Mouse (Mus musculus) left cerebral cortex, postnatal 25 days (tissue): ENCODE measurements around the gene Cabin1. TPM values are rescaled to one million over a fixed set of nuclear protein-coding genes. Genes with fewer than 3 reads are reported as not detected.
"Not testable (repeated sequence)": the region's sequence is repeated elsewhere in the genome, so short reads cannot be mapped to it uniquely, and the experiment has no call there.

ENCODE experiments used
- DNase-seq, 2 experiments: peaks; one replicate each; pipeline ENCODE4 v3.0.0; 2022; ENCODE audit warnings: low spot score in 2 of 2, mixed read lengths in 1 of 2
- intact Hi-C: fragments of 180-260 bp; cut with DNase I; formaldehyde crosslinking; loops from one replicate; pipeline ENCODE4 v1.15.1; 2025
- total RNA-seq, 2 experiments: library from RNA; stranded (reverse); gene quantifications; 2 replicates each; pipeline ENCODE4 v1.2.3; 2021

Cabin1 gene
- total RNA-seq, 2 experiments from 2014 or later = 69.4 to 69.7 TPM

DNA sequence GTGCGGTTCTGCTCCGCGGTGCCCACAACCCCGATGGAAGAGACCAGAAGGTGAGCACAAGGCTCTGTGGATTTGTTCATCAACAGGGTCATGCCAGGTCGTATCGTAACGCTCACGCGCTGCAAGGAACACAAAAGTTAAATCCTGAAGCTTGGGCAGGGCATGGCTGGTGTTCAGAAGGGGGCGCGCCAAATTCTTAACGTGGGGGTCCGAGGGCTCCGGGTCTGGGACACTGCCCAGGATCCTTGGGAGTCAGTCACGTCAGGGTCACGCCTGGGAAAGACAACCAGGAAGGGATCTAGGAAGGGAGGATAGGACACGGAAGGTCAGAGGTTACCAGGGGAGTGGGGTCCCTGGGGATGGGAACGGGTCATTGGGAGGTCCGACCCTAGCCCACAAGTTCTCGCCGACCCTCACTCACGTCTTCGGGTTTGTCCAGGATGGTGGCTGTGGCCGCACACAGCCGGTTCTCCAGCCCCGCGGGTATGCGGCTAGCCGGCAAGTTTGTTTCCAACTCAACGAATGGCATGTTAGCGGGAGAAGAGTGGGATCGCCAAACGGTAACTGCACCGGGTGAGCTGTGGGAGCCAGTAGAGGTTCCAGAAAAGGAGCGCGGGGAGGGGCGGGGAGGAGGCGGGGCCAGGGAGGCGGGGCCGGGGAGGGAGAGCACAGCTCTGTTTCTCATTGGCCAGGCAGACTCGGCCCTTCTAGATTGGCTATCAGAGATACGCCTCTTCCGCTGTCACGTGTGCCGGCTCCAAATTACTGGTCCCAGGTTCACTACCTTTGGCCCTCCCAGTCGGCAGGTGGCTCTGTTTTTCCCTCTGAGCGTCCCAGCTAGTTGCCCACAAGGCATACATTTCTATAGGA is 8.9 kb upstream of the Cabin1 start, which contains the start of gene Ddt:
Gene Ddt, minus strand, starts transcription at position 620 of the 870 bp plus-strand sequence.
- intact Hi-C loops = no loop called here
- DNase-seq = peak; percentile 85 to 94

DNA sequence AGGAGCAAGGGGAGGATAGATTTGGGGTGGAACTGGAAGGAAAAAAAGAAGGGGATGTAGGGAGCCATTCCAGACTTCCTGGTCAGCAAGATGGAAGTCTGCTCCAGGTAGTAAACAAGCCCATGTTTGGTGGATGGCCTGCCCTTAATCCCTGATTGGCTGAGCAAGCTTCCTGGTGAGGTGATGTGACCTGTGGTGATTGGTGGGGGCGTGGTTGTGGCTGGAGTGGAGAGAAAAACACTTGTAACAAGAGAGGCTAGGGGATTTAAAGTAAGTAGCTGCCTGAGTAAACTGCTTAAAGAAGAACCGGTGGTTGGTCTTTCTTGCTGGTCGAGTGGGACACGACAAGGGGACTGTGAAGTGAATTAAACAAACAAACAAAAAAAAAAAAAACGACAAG is 3.6 kb upstream of the Cabin1 start:
- intact Hi-C loops, DNase-seq: not testable (repeated sequence)

GRCm38 (mm10) chr10:75766856-75767255 is 2.7 kb upstream of the Cabin1 start:
- intact Hi-C loops = no loop called here

GRCm38 (mm10) chr10:75764519-75765473 is 655 bp upstream of the Cabin1 start:
- intact Hi-C loops = loop anchor here (2.0 to 5.0 kb wide), 2 partner anchors 72 to 88 kb away; partner anchors contain the start of gene Gstt2
- peak; percentile 30 to 33 for DNase-seq

More at GRCm38 (mm10) chr10:75766856-75767255, 2.7 kb upstream of the Cabin1 start:
- no peak for DNase-seq

DNA sequence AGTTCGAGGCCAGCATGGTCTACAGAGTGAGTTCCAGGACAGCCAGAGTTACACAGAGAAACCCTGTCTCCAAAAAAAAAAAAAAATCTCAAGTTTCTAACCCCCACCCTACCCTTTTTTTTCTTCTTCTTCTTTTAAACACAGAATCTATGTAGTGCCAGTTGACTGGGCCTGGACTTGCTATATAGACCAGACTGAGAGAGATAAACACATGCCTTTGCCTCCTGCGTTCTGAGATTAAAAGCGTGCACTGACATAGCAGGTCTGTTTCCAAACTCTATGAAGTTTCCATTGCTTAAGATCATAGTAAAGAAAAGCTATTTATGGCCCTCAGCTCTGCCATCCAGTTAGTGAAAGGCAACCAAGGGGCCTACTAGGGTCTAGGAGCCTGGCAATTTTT is 1.7 kb downstream of the Cabin1 start:
- DNase-seq = no peak
- intact Hi-C loops = loop anchor here (5.0 kb wide), 1 partner anchor 90 kb away; no protein-coding TSS in a partner anchor

DNA sequence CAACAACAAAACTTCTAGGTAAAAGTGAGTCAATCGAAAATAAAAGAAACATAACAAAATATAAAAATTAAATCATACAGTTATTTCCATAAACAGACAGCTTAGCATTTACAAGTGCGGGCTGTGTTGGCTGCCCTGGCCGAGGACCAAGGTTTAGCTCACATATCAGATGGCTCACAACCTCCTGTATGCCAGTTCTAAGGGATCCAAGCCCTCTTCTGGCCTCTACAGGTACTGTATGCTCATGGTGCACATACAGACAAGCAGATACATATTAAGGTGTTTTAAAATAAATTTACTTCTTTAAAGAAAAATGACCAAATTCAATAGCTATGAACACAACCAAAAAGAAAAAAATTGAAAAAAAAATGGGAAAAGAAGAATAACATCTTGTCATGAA is 3.8 kb downstream of the Cabin1 start:
- no peak for DNase-seq
- intact Hi-C loops = loop anchor here (5.0 kb wide), 1 partner anchor 92 kb away; no protein-coding TSS in a partner anchor

GRCm38 (mm10) chr10:75756719-75757118 is 7.4 kb downstream of the Cabin1 start:
- intact Hi-C loops = no loop called here
- no peak for DNase-seq

DNA sequence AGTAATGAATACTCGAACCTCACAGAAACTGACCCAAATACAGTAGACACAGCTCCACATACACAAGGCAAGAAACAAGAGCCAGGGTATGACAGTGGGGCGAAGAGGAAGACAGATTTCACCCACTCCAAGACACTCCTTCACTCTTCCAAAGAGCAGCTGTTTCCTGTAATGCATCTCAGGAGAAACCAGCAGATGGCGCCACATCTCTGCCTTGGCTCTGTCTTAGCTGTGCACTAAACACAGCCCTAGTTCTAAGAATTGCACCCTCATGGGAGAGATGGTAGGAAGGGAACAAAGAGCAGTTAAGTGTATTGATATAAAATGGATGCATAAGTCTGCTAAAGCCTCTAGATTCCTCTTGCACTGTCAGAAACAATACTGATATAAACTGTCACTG is 20.1 kb downstream of the Cabin1 start:
- DNase-seq = peak; percentile 87 to 93

GRCm38 (mm10) chr10:75743369-75743768 is 20.8 kb downstream of the Cabin1 start:
- DNase-seq = peak; percentile 71 to 96
- intact Hi-C loops = loop anchor here (1.0 kb wide), 1 partner anchor 42 kb away; no protein-coding TSS in a partner anchor

More for the DNA sequence above, 20.1 kb downstream of the Cabin1 start:
- intact Hi-C loops = loop anchor here (1.0 kb wide), 3 partner anchors 88 to 207 kb away; no protein-coding TSS in a partner anchor

DNA sequence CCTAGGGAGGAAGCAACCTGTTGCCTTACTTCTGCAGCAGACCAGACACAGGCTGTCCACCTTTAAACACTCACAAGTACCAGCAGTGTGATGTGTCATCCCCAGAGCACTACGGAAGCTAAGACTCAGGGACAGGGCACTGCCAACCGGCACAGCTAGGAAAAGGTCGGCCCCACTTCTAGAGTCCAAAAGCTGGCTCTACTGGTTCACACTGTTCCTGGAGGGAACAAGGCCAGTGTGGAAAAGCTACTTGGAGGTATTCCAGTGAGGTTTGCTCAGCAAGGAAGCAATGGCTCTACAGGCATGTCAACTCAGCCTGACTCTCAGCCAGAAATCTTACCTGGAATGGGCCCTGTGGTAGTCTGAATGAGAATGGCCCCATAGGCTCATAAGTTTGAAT is 23.3 kb downstream of the Cabin1 start:
- DNase-seq = no peak
- intact Hi-C loops = no loop called here

GRCm38 (mm10) chr10:75725449-75725848 is 38.7 kb downstream of the Cabin1 start:
- DNase-seq = no peak
- intact Hi-C loops = no loop called here

DNA sequence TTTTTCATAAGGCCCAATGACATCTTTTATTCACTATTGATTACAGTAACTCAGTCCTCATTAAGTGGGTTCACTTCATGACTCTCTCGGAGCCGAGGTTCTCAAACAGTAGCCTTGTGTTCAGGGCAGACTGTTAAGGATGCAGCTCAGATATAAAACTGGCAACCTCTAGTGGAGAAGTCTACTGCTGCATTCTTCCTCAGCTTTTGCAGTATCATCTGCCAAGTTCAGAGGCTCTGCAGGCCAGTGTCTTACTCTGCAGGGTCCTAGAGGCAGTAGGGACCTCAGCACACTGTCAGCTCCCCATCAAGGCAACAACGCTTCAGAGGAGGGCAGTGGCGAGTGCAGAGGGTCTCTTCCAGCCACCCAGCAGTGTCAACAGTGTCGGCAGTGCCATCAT is 43.9 kb downstream of the Cabin1 start:
- peak in 1 of 2 experiments; percentile 35 for DNase-seq
- intact Hi-C loops = no loop called here

- intact Hi-C loops = loop anchor here (5.0 kb wide), 1 partner anchor 127 kb away; the partner anchor contains the start of gene Ggt5
Measured at GRCm38 (mm10) chr10:75714795-75715194, 49.3 kb downstream of the Cabin1 start.

DNA sequence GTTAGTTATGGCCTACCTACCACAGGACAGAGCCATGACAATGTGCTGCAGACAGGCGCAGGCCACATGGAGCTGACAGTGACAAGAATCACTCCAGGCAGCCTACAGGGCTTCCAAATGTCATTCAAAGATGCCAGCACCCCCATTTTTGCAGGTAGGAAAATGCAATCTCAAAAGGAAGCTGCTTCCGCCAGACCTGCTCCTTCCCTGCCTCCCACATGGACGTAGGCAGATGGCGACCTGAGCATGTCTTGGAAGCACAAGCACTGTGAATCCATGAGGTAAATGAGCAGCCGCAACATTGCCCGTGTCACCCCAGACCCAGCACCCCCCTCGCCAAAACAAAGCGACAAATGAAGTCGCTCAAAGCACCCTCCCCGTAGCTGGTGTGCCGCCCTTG is 51.1 kb downstream of the Cabin1 start:
- DNase-seq = no peak
- intact Hi-C loops = no loop called here

More at GRCm38 (mm10) chr10:75714795-75715194, 49.3 kb downstream of the Cabin1 start:
- DNase-seq = no peak

GRCm38 (mm10) chr10:75710210-75710609 is 53.9 kb downstream of the Cabin1 start:
- no peak for DNase-seq

DNA sequence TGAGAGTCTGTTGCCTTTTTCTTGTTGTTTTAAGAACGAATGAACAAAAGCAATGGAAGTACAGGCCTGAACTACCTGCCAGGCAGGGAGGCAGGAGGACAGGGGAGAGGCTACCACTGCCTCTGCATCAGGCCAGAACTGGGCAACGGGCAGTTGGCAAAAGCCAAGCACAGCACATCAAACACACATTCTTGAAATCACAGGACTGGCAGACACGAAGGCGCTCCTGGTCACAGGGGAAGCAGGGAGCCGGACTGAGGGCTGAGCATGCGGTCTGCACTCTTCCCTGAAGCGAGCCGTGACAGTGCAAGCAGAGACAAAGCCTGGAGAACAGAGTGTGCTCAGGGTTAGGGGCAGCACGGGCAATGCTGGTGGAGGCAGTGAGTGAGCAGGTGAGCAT is 54.9 kb downstream of the Cabin1 start:
- intact Hi-C loops = no loop called here
- DNase-seq = no peak

More at GRCm38 (mm10) chr10:75710210-75710609, 53.9 kb downstream of the Cabin1 start:
- intact Hi-C loops = no loop called here

DNA sequence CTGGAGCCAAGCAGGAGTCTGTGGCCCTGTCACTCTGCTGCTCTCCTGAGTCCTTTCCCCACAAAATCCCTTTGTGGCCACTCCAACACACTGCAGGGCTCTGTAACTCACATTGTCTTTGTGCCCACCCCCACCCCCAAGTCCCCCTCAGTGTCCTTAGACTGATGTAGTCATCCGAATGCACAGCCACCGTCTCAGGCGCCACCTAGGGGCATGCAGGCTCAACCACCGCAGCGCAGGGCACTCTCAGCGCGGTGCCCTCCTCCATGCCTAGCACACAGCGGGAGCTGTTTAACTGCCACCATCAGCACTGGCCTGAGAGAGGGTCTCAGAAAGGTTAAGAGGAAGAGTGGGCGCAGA is 55.5 kb downstream of the Cabin1 start:
- DNase-seq = peak in 1 of 2 experiments; percentile 53

GRCm38 (mm10) chr10:75707901-75708632 is 56.1 kb downstream of the Cabin1 start:
- no peak for DNase-seq
- intact Hi-C loops = no loop called here

More for the DNA sequence above, 55.5 kb downstream of the Cabin1 start:
- intact Hi-C loops = no loop called here

- DNase-seq = no peak
- intact Hi-C loops = no loop called here
Measured at GRCm38 (mm10) chr10:75706632-75707216, 57.4 kb downstream of the Cabin1 start.
